Mouse (Mus musculus): ENCODE results near the gene Zfp523. TPM values are rescaled to one million over a fixed set of nuclear protein-coding genes. Genes with fewer than 3 reads are reported as not detected.

The Zfp523 gene
- polyA plus RNA-seq, 1 experiment from 2014 or later, result 40.3 TPM

DNA sequence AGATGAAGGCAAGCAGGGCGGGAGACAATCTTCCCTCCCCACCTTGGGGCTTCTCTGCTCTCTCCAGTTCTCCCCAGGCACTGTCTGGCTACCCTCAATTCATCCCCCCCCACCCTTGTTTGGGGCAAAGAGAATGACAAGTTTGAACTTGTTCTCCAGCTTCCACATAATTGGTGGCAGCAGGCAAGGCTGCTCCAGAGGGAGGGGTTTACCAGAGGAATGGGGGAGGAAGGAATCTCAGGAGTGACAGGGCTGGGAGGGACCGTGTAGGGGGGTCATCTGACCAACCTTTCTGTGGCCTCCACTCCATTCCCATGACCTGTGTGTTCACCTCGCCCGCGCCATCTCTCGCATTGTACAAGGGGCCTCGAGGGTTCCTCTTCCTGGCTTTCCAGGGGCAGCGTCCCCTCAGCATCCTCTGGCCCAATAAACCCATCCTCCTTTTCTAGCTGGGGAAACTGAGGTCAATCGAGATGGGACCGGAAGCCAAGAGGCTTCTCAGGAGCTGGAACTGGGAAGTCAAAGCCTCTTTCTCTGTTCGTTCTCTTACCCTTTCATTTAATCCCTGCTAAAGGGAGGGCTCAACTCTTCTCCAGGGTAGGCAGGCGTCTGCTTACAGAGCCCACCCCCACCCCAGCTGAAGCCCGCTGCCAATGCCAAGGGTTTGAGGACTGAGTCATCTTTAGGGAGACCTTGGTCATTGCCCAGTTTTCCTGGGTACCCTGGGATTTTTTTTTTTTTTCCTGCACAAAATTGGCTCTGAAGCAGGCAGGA, 36.3 kb upstream of the Zfp523 start:
- Histone ChIP-seq H3K36me3 (ENCODE audit: control insufficient read depth, insufficient read depth) (no peaks in the 10 kb centered on the region), H3K4me1 (replicated peaks; ENCODE audit: control insufficient read depth, insufficient read depth, low read length) (peaks cover 38% of the 10 kb centered on the region), H3K9ac (replicated peaks; ENCODE audit: low read depth, low read length) (peak overlapping the region; percentile 88), H3K27me3 (replicated peaks; ENCODE audit: control insufficient read depth, insufficient read depth, low read length) (peaks cover 2% of the 10 kb centered on the region; the same call in 1 of the 2 replicates), H3K4me2 (ENCODE audit: low read length) (peak overlapping the region; percentile 81), H3K4me3 (replicated peaks; ENCODE audit: low read length) (no peak overlapping the region; the same call in 1 of the 2 replicates), H3K27ac (ENCODE audit: low read length) (peak overlapping the region; percentile 82), H3K9me3 (ENCODE audit: control insufficient read depth, low read length) (no peaks in the 10 kb centered on the region)
- ATAC-seq, result no peak
- 24% methylated on average over 13 of the region's 13 CpGs for whole genome bisulfite sequencing

- 2% methylated on average over 15 of the region's 15 CpGs for whole genome bisulfite sequencing
- peak; percentile 16; the same call in 1 of the 2 replicates for ATAC-seq
- Histone ChIP-seq H3K9me3 (ENCODE audit: control insufficient read depth, low read length) (no peaks in the 10 kb centered on the region), H3K4me2 (ENCODE audit: low read length) (peak overlapping the region; percentile 81), H3K9ac (replicated peaks; ENCODE audit: low read depth, low read length) (peak overlapping the region; percentile 88), H3K4me3 (replicated peaks; ENCODE audit: low read length) (peak overlapping the region; percentile 72), H3K27me3 (replicated peaks; ENCODE audit: control insufficient read depth, insufficient read depth, low read length) (peaks cover 2% of the 10 kb centered on the region; the same call in 1 of the 2 replicates), H3K36me3 (ENCODE audit: control insufficient read depth, insufficient read depth) (no peaks in the 10 kb centered on the region), H3K4me1 (replicated peaks; ENCODE audit: control insufficient read depth, insufficient read depth, low read length) (peaks cover 38% of the 10 kb centered on the region), H3K27ac (ENCODE audit: low read length) (peak overlapping the region; percentile 82)
Observed at GRCm38 (mm10) chr17:28141205-28141650, 35.7 kb upstream of the Zfp523 start.

- peaks cover 39% of the 10 kb centered on the region for H3K4me1 ChIP-seq (replicated peaks; ENCODE audit: control insufficient read depth, insufficient read depth, low read length)
- under 1% methylated on average over 72 of the region's 97 CpGs for WGBS
Observed at GRCm38 (mm10) chr17:28141771-28142699, 34.9 kb upstream of the Zfp523 start, which contains the start of gene Scube3. Gene Scube3, plus strand, starts transcription at chr17:28142141.

GRCm38 (mm10) chr17:28142700-28143610, 34.0 kb upstream of the Zfp523 start:
- peak overlapping the region; percentile 88 for H3K9ac ChIP-seq (replicated peaks; ENCODE audit: low read depth, low read length)
- 3% methylated on average over 33 of the region's 33 CpGs for WGBS
- ATAC-seq, result no peak; the same call in 1 of the 2 replicates
- H3K27ac ChIP-seq (ENCODE audit: low read length), result peak overlapping the region; percentile 82
- no peaks in the 10 kb centered on the region for H3K9me3 ChIP-seq (ENCODE audit: control insufficient read depth, low read length)
- no peaks in the 10 kb centered on the region for H3K36me3 ChIP-seq (ENCODE audit: control insufficient read depth, insufficient read depth)
- peaks cover 2% of the 10 kb centered on the region; the same call in 1 of the 2 replicates for H3K27me3 ChIP-seq (replicated peaks; ENCODE audit: control insufficient read depth, insufficient read depth, low read length)
- H3K4me1 ChIP-seq (replicated peaks; ENCODE audit: control insufficient read depth, insufficient read depth, low read length), result peaks cover 39% of the 10 kb centered on the region
- H3K4me3 ChIP-seq (replicated peaks; ENCODE audit: low read length), result peak overlapping the region; percentile 72
- peak overlapping the region; percentile 81 for H3K4me2 ChIP-seq (ENCODE audit: low read length)

More at GRCm38 (mm10) chr17:28141771-28142699, 34.9 kb upstream of the Zfp523 start, which contains the start of gene Scube3:
- peak within 1 kb of the TSS; percentile 81 for H3K4me2 ChIP-seq (ENCODE audit: low read length)
- no peaks in the 10 kb centered on the region for H3K36me3 ChIP-seq (ENCODE audit: control insufficient read depth, insufficient read depth)
- H3K27ac ChIP-seq (ENCODE audit: low read length), result peak within 1 kb of the TSS; percentile 82
- peaks cover 2% of the 10 kb centered on the region; the same call in 1 of the 2 replicates for H3K27me3 ChIP-seq (replicated peaks; ENCODE audit: control insufficient read depth, insufficient read depth, low read length)
- peak within 1 kb of the TSS; percentile 88 for H3K9ac ChIP-seq (replicated peaks; ENCODE audit: low read depth, low read length)
- ATAC-seq, result peak; percentile 68
- peak within 1 kb of the TSS; percentile 72 for H3K4me3 ChIP-seq (replicated peaks; ENCODE audit: low read length)
- H3K9me3 ChIP-seq (ENCODE audit: control insufficient read depth, low read length), result no peaks in the 10 kb centered on the region

DNA sequence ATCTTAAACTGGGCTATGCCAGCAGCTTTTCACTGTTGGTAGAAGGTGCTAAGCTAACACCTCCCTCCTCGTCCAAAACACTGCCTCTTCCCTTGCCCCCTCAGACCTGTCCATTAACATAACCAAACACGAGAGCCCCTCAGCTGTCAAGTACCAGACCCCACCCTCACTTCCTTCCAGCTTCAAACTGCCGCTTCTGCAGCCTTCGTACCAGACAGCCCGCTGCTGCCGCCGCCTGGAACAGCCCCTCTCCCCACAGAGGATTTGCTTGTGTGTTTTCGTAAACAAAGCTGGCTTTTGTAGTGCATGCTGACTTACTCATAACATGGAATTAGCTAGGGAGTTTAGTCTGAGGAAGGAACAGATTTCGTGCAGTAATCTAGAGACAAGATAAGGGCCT, 33.2 kb upstream of the Zfp523 start:
- Histone ChIP-seq H3K27ac (ENCODE audit: low read length) (no peak overlapping the region), H3K9me3 (ENCODE audit: control insufficient read depth, low read length) (no peaks in the 10 kb centered on the region), H3K9ac (replicated peaks; ENCODE audit: low read depth, low read length) (0 out of 2 replicates have a peak overlapping the region, but pooled peaks have one; percentile 22), H3K4me1 (replicated peaks; ENCODE audit: control insufficient read depth, insufficient read depth, low read length) (peaks cover 39% of the 10 kb centered on the region), H3K4me2 (ENCODE audit: low read length) (peak overlapping the region; percentile 81), H3K4me3 (replicated peaks; ENCODE audit: low read length) (peak overlapping the region; percentile 72), H3K36me3 (ENCODE audit: control insufficient read depth, insufficient read depth) (no peaks in the 10 kb centered on the region), H3K27me3 (replicated peaks; ENCODE audit: control insufficient read depth, insufficient read depth, low read length) (peaks cover 2% of the 10 kb centered on the region; the same call in 1 of the 2 replicates)
- 2% methylated on average over 9 of the region's 9 CpGs for WGBS
- no peak for ATAC-seq

- H3K4me3 ChIP-seq (replicated peaks; ENCODE audit: low read length), result peak overlapping the region; percentile 72
- H3K9me3 ChIP-seq (ENCODE audit: control insufficient read depth, low read length), result no peaks in the 10 kb centered on the region
- H3K27ac ChIP-seq (ENCODE audit: low read length), result no peak overlapping the region
- H3K27me3 ChIP-seq (replicated peaks; ENCODE audit: control insufficient read depth, insufficient read depth, low read length), result peaks cover 2% of the 10 kb centered on the region; the same call in 1 of the 2 replicates
- H3K4me2 ChIP-seq (ENCODE audit: low read length), result peak overlapping the region; percentile 81
- peaks cover 39% of the 10 kb centered on the region for H3K4me1 ChIP-seq (replicated peaks; ENCODE audit: control insufficient read depth, insufficient read depth, low read length)
- H3K36me3 ChIP-seq (ENCODE audit: control insufficient read depth, insufficient read depth), result no peaks in the 10 kb centered on the region
- H3K9ac ChIP-seq (replicated peaks; ENCODE audit: low read depth, low read length), result 0 out of 2 replicates have a peak overlapping the region, but pooled peaks have one; percentile 17
- no peak for ATAC-seq
- WGBS, result 16% methylated on average over 6 of the region's 6 CpGs
Observed at GRCm38 (mm10) chr17:28144241-28144640, 32.7 kb upstream of the Zfp523 start.

DNA sequence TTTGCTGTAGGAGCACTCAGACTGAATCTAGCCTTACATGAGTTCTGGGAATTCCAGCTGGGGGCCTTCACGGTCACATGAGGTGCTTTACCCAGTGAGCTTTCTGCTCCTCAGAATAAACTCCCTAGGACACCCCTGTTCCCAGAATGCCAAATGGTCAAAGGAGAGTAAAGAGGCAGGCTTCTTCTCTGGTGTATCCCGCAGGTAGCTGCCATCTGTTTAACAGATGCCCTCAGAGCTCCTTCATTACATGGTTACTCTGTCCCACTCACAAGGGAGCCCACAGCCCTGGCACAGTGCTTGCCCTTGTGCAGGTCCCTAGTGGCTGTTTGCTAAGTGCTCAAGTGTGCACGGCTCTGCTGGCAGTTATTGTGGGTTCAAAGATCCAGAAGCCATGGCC, 28.6 kb upstream of the Zfp523 start:
- H3K27ac ChIP-seq (ENCODE audit: low read length), result no peak overlapping the region
- H3K4me2 ChIP-seq (ENCODE audit: low read length), result no peak overlapping the region
- WGBS, result 83% methylated on average over 3 of the region's 3 CpGs
- no peak overlapping the region for H3K4me3 ChIP-seq (replicated peaks; ENCODE audit: low read length)
- H3K4me1 ChIP-seq (replicated peaks; ENCODE audit: control insufficient read depth, insufficient read depth, low read length), result peaks cover 24% of the 10 kb centered on the region
- H3K9me3 ChIP-seq (ENCODE audit: control insufficient read depth, low read length), result no peaks in the 10 kb centered on the region
- no peaks in the 10 kb centered on the region for H3K36me3 ChIP-seq (ENCODE audit: control insufficient read depth, insufficient read depth)
- H3K27me3 ChIP-seq (replicated peaks; ENCODE audit: control insufficient read depth, insufficient read depth, low read length), result peaks cover under 1% of the 10 kb centered on the region; the same call in 1 of the 2 replicates
- no peak overlapping the region for H3K9ac ChIP-seq (replicated peaks; ENCODE audit: low read depth, low read length)
- no peak for ATAC-seq

- 55% methylated on average over 8 of the region's 8 CpGs for WGBS
- Histone ChIP-seq H3K4me3 (replicated peaks; ENCODE audit: low read length) (no peak overlapping the region), H3K27me3 (replicated peaks; ENCODE audit: control insufficient read depth, insufficient read depth, low read length) (no peaks in the 10 kb centered on the region), H3K9me3 (ENCODE audit: control insufficient read depth, low read length) (no peaks in the 10 kb centered on the region), H3K9ac (replicated peaks; ENCODE audit: low read depth, low read length) (no peak overlapping the region), H3K27ac (ENCODE audit: low read length) (no peak overlapping the region), H3K36me3 (ENCODE audit: control insufficient read depth, insufficient read depth) (no peaks in the 10 kb centered on the region), H3K4me1 (replicated peaks; ENCODE audit: control insufficient read depth, insufficient read depth, low read length) (peaks cover 9% of the 10 kb centered on the region), H3K4me2 (ENCODE audit: low read length) (no peak overlapping the region)
- ATAC-seq, result no peak
Observed at GRCm38 (mm10) chr17:28149734-28150133, 27.2 kb upstream of the Zfp523 start.
